Mouse (Mus musculus) bone marrow, adult 2 months (tissue): ENCODE results near the gene Dhps.

Source experiments
- CTCF ChIP-seq: fragments of 200-500 bp; IDR thresholded peaks from 2 replicates; pipeline ENCODE4 v1.5.1; 2011; ENCODE audit warnings: low read length, control low read depth; ENCODE audit not compliant: control insufficient read depth, insufficient read depth
- POLR2A ChIP-seq: fragments of 200-500 bp; IDR thresholded peaks from 2 replicates; pipeline ENCODE4 v1.6.1; 2011; ENCODE audit warnings: low read depth, mild to moderate bottlenecking, control low read depth, low read length, borderline replicate concordance; ENCODE audit not compliant: control insufficient read depth

DNA sequence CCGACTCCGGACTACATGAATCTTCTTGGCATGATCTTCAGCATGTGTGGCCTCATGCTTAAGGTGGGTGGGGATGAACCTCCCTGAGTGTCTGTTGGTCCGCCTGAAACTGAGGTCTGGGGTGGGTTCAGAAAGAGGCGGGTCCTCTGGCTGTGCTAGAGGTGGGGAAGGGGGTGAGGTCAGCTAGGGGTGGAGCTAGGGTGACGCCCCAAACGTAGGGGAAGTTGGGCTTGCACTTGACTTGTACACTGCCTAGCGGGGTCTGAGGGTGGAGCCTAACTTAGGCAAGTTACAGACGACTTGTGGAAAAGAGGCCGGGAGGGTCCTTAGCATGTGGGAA is 9.6 kb downstream of the Dhps start, which contains the start of gene Wdr83:
- TF ChIP-seq POLR2A: no peak
- no peak for TF ChIP-seq CTCF
